Mouse (Mus musculus) embryonic facial prominence, embryonic 14.5 days (tissue): ENCODE measurements at regions not wholly inside any gene's neighbourhood (a gene's known extent, or its start where the extent isn't known, plus 50 kb on each side); places are given as distances from the start of the nearest gene placed in this dataset.

Experiments
- ATAC-seq: fragments of 200-750 bp; cut with Nextera tagmentation; 2 replicates; pipeline ENCODE4 v1.8.0; 2017; ENCODE audit warnings: low read depth, moderate number of reproducible peaks, moderate TSS enrichment
- DNase-seq: peaks from one replicate; pipeline ENCODE4 v3.0.0-alpha.2; 2015; ENCODE audit warnings: low spot score
- H3K27ac ChIP-seq: fragments of 300-500 bp; sonication (generic); replicated peaks from 2 replicates; pipeline ENCODE4 v1.5.1; 2014; ENCODE audit warnings: low read depth, mild to moderate bottlenecking, low read length, moderate library complexity
- H3K27me3 ChIP-seq: fragments of 300-500 bp; sonication (generic); replicated peaks from 2 replicates; pipeline ENCODE4 v1.6.1; 2014; ENCODE audit warnings: low read length; ENCODE audit not compliant: control insufficient read depth, insufficient read depth
- H3K36me3 ChIP-seq: fragments of 300-500 bp; sonication (generic); 2 replicates; pipeline ENCODE4 v1.6.1; 2014; ENCODE audit warnings: low read length, mixed read lengths; ENCODE audit not compliant: control insufficient read depth, insufficient read depth
- H3K4me1 ChIP-seq: fragments of 300-500 bp; sonication (generic); 2 replicates; pipeline ENCODE4 v1.6.1; 2014; ENCODE audit warnings: antibody characterized with exemption, low read length; ENCODE audit not compliant: control insufficient read depth, insufficient read depth
- H3K4me2 ChIP-seq: fragments of 300-500 bp; sonication (generic); 2 replicates; pipeline ENCODE4 v1.6.1; 2014; ENCODE audit warnings: low read depth, mild to moderate bottlenecking, low read length, moderate library complexity, mixed read lengths
- H3K4me3 ChIP-seq: fragments of 300-500 bp; sonication (generic); 2 replicates; pipeline ENCODE4 v1.5.1; 2014; ENCODE audit warnings: low read depth, mild to moderate bottlenecking, low read length
- H3K9ac ChIP-seq: fragments of 300-500 bp; sonication (generic); 2 replicates; pipeline ENCODE4 v1.6.1; 2014; ENCODE audit warnings: low read depth, mild to moderate bottlenecking, low read length, moderate library complexity, mixed read lengths
- H3K9me3 ChIP-seq: fragments of 300-500 bp; sonication (generic); 2 replicates; pipeline ENCODE4 v1.6.1; 2016; ENCODE audit warnings: low read length; ENCODE audit not compliant: control insufficient read depth
- WGBS: fragments of 180-500 bp; shearing (Covaris S2); extraction: QIAGEN DNeasy Blood & Tissue Kit; methylation state at CpG from one replicate; pipeline ENCODE4 v1.1.7; 2014; 5-methylcytosine and 5-hydroxymethylcytosine counted together

GRCm38 (mm10) chr3:131756126-131756525 lies 191.6 kb downstream of the Papss1 start:
- H3K4me2 ChIP-seq = no peak overlapping the region
- no peaks in the 10 kb centered on the region for H3K27me3 ChIP-seq
- H3K9me3 ChIP-seq = no peaks in the 10 kb centered on the region
- DNase-seq (no peak), ATAC-seq (no peak)
- H3K4me1 ChIP-seq = no peaks in the 10 kb centered on the region
- H3K9ac ChIP-seq = no peak overlapping the region
- H3K36me3 ChIP-seq = no peaks in the 10 kb centered on the region
- no peak overlapping the region for H3K4me3 ChIP-seq
- WGBS = 63% methylated on average over 5 of the region's 5 CpGs
- H3K27ac ChIP-seq = no peak overlapping the region

DNA sequence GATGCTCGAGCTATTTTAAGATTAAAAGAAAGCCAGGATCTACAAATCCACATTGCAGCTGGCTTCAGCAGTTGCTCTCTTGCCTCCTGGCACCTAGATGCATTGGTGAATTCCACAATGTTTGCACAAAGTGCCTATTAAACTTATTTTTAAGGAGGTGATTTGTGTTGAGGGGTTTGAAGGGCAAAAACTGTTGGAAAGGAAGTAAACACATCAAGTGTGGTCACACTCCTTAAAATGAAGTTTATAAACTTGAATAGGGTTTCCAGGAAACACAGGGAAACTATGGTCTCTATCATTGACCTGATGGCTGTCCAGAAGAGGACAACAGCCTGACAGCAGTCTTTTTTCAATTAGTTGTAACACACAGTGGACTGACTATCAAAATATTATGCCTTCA lies 205.4 kb downstream of the Papss1 start:
- Histone ChIP-seq H3K9me3 (no peaks in the 10 kb centered on the region), H3K4me3 (no peak overlapping the region), H3K36me3 (no peaks in the 10 kb centered on the region), H3K9ac (no peak overlapping the region), H3K27ac (no peak overlapping the region), H3K4me1 (peaks cover 12% of the 10 kb centered on the region; the same call in 1 of the 2 replicates), H3K4me2 (no peak overlapping the region), H3K27me3 (no peaks in the 10 kb centered on the region)
- 75% methylated on average over 1 of the region's 1 CpGs for WGBS
- ATAC-seq (no peak), DNase-seq (no peak)

GRCm38 (mm10) chr3:131770486-131770885 lies 205.9 kb downstream of the Papss1 start:
- H3K27me3 ChIP-seq = no peaks in the 10 kb centered on the region

DNA sequence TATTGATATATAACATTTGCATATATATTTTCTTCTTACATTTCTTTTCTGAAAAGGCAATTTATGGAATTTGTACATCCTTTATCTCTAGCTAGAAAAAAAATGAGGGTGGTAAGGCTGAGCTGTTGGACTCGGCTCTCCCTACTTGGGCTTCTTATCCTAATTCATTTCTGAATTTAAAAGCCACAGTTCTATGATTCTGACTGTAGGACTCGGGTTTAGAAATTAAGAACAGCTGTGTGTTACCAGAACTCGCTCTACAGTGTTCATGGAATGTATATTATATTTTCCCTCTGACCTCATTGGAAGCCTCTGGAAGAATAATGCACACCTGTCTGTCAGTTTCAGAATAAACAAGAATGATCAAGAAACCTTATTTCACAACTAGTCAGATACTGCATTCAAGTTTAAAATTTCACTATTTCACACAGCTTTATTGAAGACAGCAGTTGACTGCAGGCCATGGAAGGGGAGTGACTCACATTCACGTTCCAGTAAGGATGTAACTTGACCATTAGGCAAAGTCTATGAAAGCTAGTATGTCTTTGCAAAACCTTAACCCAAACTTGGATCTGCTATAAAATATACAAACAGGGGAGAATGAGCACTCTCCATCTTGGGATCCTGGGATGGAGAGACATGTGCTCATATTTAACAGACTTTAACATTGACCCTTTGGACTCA lies 207.4 kb downstream of the Papss1 start:
- Histone ChIP-seq H3K4me3 (no peak overlapping the region), H3K27me3 (no peaks in the 10 kb centered on the region), H3K9me3 (no peaks in the 10 kb centered on the region), H3K4me2 (no peak overlapping the region), H3K27ac (peak overlapping the region; percentile 39; the same call in 1 of the 2 replicates), H3K9ac (no peak overlapping the region), H3K4me1 (peaks cover 12% of the 10 kb centered on the region; the same call in 1 of the 2 replicates), H3K36me3 (no peaks in the 10 kb centered on the region)
- DNase-seq (peak; percentile 64), ATAC-seq (peak; percentile 63; the same call in 1 of the 2 replicates)
- WGBS = 30% methylated on average over 4 of the region's 4 CpGs

More at GRCm38 (mm10) chr3:131770486-131770885, 205.9 kb downstream of the Papss1 start:
- DNase-seq (no peak), ATAC-seq (no peak)
- no peak overlapping the region for H3K4me2 ChIP-seq
- no peak overlapping the region for H3K27ac ChIP-seq
- no peak overlapping the region for H3K9ac ChIP-seq
- 87% methylated on average over 1 of the region's 1 CpGs for WGBS
- H3K9me3 ChIP-seq = no peaks in the 10 kb centered on the region
- H3K4me1 ChIP-seq = peaks cover 12% of the 10 kb centered on the region; the same call in 1 of the 2 replicates
- H3K4me3 ChIP-seq = no peak overlapping the region
- no peaks in the 10 kb centered on the region for H3K36me3 ChIP-seq

- DNase-seq = peak; percentile 68
These were observed 208.0 kb downstream of the Papss1 start for GRCm38 (mm10) chr3:131772593-131772992.

DNA sequence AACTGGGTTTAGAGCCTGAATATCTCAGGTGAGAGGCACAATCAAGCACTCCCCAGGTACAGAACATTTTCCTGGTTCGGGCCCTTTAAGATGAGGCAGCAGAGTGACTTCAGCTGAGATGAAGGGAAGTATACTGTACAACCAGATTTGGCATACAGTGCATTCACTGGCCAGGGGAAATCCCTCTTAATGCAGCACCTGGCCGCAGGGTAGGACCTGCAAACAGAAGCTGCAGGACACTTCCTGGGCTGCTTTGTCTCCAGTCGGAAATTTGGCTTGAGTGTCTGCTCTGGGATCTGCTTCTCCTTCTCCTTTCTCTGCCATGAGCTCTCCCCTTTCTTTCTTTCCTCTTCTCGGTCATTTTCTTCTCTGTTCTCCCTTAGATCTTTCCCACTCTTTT lies 210.9 kb downstream of the Papss1 start:
- no peaks in the 10 kb centered on the region for H3K27me3 ChIP-seq
- WGBS = 69% methylated on average over 4 of the region's 4 CpGs

More at GRCm38 (mm10) chr3:131772593-131772992, 208.0 kb downstream of the Papss1 start:
- H3K27ac ChIP-seq = 0 out of 2 replicates have a peak overlapping the region, but pooled peaks have one; percentile 39
- H3K4me2 ChIP-seq = no peak overlapping the region
- ATAC-seq = 0 out of 2 replicates have a peak, but pooled peaks have one; percentile 41
- H3K27me3 ChIP-seq = no peaks in the 10 kb centered on the region
- H3K36me3 ChIP-seq = no peaks in the 10 kb centered on the region
- H3K4me1 ChIP-seq = peaks cover 12% of the 10 kb centered on the region; the same call in 1 of the 2 replicates
- H3K4me3 ChIP-seq = no peak overlapping the region
- no peaks in the 10 kb centered on the region for H3K9me3 ChIP-seq
- H3K9ac ChIP-seq = no peak overlapping the region
- 51% methylated on average over 5 of the region's 5 CpGs for WGBS

GRCm38 (mm10) chr3:131776650-131777049 lies 212.1 kb downstream of the Papss1 start:
- Histone ChIP-seq H3K4me3 (no peak overlapping the region), H3K36me3 (no peaks in the 10 kb centered on the region), H3K27me3 (no peaks in the 10 kb centered on the region), H3K4me2 (no peak overlapping the region), H3K9me3 (no peaks in the 10 kb centered on the region), H3K9ac (no peak overlapping the region), H3K27ac (no peak overlapping the region), H3K4me1 (peaks cover 12% of the 10 kb centered on the region; the same call in 1 of the 2 replicates)
- ATAC-seq (no peak), DNase-seq (no peak)
- WGBS = 78% methylated on average over 2 of the region's 2 CpGs

More for the DNA sequence above, 210.9 kb downstream of the Papss1 start:
- Histone ChIP-seq H3K9ac (no peak overlapping the region), H3K9me3 (no peaks in the 10 kb centered on the region), H3K4me3 (no peak overlapping the region), H3K4me2 (no peak overlapping the region), H3K36me3 (no peaks in the 10 kb centered on the region), H3K27ac (no peak overlapping the region), H3K4me1 (peaks cover 12% of the 10 kb centered on the region; the same call in 1 of the 2 replicates)
- DNase-seq = no peak
- ATAC-seq = no peak

DNA sequence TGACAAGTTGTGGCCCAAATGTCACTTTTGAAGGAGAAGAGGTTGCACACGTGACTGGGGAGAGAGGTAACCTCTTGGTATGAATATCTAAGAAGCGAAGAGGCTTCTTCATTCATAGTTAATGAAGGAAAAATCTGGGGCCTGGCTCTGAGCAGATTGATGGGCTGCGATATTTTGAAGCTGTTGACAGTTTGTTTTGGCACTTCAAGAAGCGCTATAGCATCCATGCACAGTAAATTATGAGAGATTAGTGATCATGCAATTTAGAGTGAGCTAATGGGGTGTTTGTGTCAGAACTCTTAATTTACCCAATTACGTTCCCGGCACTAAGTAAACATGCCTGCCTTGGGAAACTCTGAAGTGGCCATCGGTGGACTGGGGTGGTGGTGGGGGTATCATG lies 215.2 kb downstream of the Papss1 start:
- WGBS = 64% methylated on average over 7 of the region's 7 CpGs
- no peak for DNase-seq
- ATAC-seq = no peak

DNA sequence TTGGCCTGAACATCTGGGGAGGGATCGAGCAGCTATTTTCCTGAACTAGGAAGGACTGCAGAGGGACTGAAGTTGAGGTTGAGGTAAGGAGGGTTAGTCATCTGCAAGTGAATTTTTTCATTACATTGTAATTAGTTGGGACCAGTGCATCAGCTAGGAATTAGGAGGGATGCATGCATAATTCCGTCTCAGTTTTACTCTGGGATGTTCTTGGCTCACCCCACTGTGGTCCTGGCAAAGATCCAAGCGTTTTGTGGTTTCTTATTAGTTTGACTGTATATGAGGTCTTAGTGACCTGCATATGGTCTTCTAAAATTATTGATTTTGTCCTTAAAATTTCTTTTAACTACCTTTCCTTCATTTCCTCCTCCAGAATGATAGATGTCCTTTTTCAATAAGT lies 221.0 kb downstream of the Papss1 start:
- ATAC-seq (peak; percentile 53; the same call in 1 of the 2 replicates), DNase-seq (peak; percentile 59)
- Histone ChIP-seq H3K36me3 (no peaks in the 10 kb centered on the region), H3K9ac (no peak overlapping the region), H3K4me3 (no peak overlapping the region), H3K9me3 (no peaks in the 10 kb centered on the region), H3K27me3 (no peaks in the 10 kb centered on the region), H3K4me1 (0 out of 2 replicates have a peak, but pooled peaks cover 2% of the 10 kb centered on the region), H3K27ac (no peak overlapping the region), H3K4me2 (no peak overlapping the region)
- WGBS = 53% methylated on average over 3 of the region's 3 CpGs

More for the DNA sequence above, 215.2 kb downstream of the Papss1 start:
- H3K4me1 ChIP-seq = no peaks in the 10 kb centered on the region
- H3K9me3 ChIP-seq = no peaks in the 10 kb centered on the region
- H3K27me3 ChIP-seq = no peaks in the 10 kb centered on the region
- no peaks in the 10 kb centered on the region for H3K36me3 ChIP-seq
- H3K27ac ChIP-seq = no peak overlapping the region
- H3K4me3 ChIP-seq = no peak overlapping the region
- H3K4me2 ChIP-seq = no peak overlapping the region
- no peak overlapping the region for H3K9ac ChIP-seq
